Mouse (Mus musculus) limb, embryonic 10.5 days (tissue): ENCODE results near the gene Cd3eap. TPM values are rescaled to one million over a fixed set of nuclear protein-coding genes. Genes with fewer than 3 reads are reported as not detected.

Experiments used
- DNase-seq: peaks from one replicate; pipeline ENCODE4 v3.0.0-alpha.2; 2017; ENCODE audit warnings: low spot score
- H3K27ac ChIP-seq: fragments of 300-500 bp; sonication (generic); 2 replicates; pipeline ENCODE4 v1.5.1; 2016; ENCODE audit warnings: mild to moderate bottlenecking
- H3K27me3 ChIP-seq: fragments of 300-500 bp; sonication (generic); 2 replicates; pipeline ENCODE4 v1.6.1; 2016; ENCODE audit warnings: low read depth, mild to moderate bottlenecking; ENCODE audit not compliant: poor library complexity, severe bottlenecking
- H3K36me3 ChIP-seq: fragments of 300-500 bp; sonication (generic); 2 replicates; pipeline ENCODE4 v1.6.1; 2016; ENCODE audit warnings: mild to moderate bottlenecking, moderate library complexity
- H3K4me1 ChIP-seq: fragments of 300-500 bp; sonication (generic); 2 replicates; pipeline ENCODE4 v1.6.1; 2016
- H3K4me3 ChIP-seq: fragments of 300-500 bp; sonication (generic); 2 replicates; pipeline ENCODE4 v1.5.1; 2016; ENCODE audit warnings: mild to moderate bottlenecking, moderate library complexity
- H3K9me3 ChIP-seq: fragments of 300-500 bp; sonication (generic); replicated peaks from 2 replicates; pipeline ENCODE4 v1.6.1; 2016; ENCODE audit warnings: mild to moderate bottlenecking
- WGBS: fragments of 180-500 bp; shearing (Covaris S2); methylation state at CpG from one replicate; pipeline ENCODE4 v1.1.7; 2016; 5-methylcytosine and 5-hydroxymethylcytosine counted together
- microRNA counts: library from miRNA; unstranded; fragments of <30 nt; microRNA quantifications from one replicate; lab custom pipeline; 2017
- microRNA-seq: library from miRNA; unstranded; fragments of <30 nt; microRNA quantifications from one replicate; pipeline ENCODE4, GENCODE M21; 2017
- polyA plus RNA-seq: library from polyadenylated mRNA; unstranded; fragments of >200 nt; fragmentation: Nextera tagmentation; extraction: Ambion mirVana; gene quantifications from 2 replicates; pipeline ENCODE4 v1.2.1, GENCODE M21; 2016

The Cd3eap gene
- polyA plus RNA-seq, 1 experiment from 2014 or later = 28.3 TPM

GRCm38 (mm10) chr7:19309884-19310641 is 49.2 kb downstream of the Cd3eap start, which contains the start of gene Fosb:
Fosb (minus strand) TSS chr7:19310051.
- H3K9me3 ChIP-seq = no peaks in the 10 kb centered on the region
- peaks cover 32% of the 10 kb centered on the region for H3K4me1 ChIP-seq
- DNase-seq = peak; percentile 94
- peak within 1 kb of the TSS; percentile 70 for H3K4me3 ChIP-seq
- under 1% methylated on average over 49 of the region's 49 CpGs for WGBS
- no peaks in the 10 kb centered on the region for H3K36me3 ChIP-seq
- peaks cover 47% of the 10 kb centered on the region for H3K27me3 ChIP-seq
- H3K27ac ChIP-seq = peak within 1 kb of the TSS; percentile 56

GRCm38 (mm10) chr7:19309278-19309883 is 49.9 kb downstream of the Cd3eap start:
- WGBS = 1% methylated on average over 48 of the region's 48 CpGs
- H3K9me3 ChIP-seq = no peaks in the 10 kb centered on the region
- H3K27ac ChIP-seq = no peak overlapping the region
- peaks cover 52% of the 10 kb centered on the region for H3K27me3 ChIP-seq
- H3K4me1 ChIP-seq = peaks cover 39% of the 10 kb centered on the region
- peak overlapping the region; percentile 70 for H3K4me3 ChIP-seq
- peak; percentile 57 for DNase-seq
- H3K36me3 ChIP-seq = no peaks in the 10 kb centered on the region

DNA sequence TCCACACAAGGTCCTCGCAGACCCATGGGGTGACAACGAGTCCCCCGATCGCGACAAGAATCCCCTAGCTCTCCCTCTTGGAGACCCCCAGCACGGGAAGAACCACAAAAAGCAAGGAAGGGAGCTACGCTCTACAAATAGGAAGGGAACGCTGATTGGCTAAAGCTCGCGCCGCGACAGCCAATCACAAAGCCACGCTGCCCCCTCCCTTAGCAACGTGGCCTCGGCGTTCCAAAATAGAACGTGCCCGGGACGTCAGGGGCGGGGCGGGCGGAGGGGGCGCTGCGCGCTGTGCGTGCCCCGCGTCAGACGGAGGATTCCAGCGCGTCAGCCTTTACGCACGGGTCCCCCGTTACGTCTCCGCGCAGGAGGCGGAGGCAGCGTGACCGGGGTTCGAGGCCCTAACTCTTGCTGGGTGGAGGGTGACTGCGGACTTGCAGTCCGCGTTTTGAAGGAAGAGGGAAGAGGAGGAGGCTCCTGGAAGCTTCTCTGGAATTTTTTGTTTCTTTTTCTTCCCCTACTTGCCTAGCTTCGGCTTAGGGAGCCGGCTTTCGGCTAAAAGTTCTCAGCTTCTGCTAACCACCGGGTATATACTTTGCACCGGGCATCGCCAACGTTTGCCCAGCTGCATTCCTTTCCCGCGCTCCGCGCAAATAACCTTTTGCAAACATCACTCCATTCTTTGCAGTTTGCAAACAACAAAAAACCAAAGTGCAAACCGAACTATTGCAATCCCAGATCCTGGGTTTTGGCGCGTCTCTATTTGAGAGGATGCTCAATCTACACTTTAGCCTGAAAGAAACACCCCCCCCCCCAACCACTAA is 50.6 kb downstream of the Cd3eap start:
- Histone ChIP-seq H3K9me3 (no peaks in the 10 kb centered on the region), H3K4me1 (peaks cover 46% of the 10 kb centered on the region), H3K36me3 (no peaks in the 10 kb centered on the region), H3K4me3 (peak overlapping the region; percentile 70), H3K27me3 (peaks cover 59% of the 10 kb centered on the region), H3K27ac (peak overlapping the region; percentile 68)
- under 1% methylated on average over 58 of the region's 58 CpGs for WGBS
- DNase-seq = peak; percentile 98

DNA sequence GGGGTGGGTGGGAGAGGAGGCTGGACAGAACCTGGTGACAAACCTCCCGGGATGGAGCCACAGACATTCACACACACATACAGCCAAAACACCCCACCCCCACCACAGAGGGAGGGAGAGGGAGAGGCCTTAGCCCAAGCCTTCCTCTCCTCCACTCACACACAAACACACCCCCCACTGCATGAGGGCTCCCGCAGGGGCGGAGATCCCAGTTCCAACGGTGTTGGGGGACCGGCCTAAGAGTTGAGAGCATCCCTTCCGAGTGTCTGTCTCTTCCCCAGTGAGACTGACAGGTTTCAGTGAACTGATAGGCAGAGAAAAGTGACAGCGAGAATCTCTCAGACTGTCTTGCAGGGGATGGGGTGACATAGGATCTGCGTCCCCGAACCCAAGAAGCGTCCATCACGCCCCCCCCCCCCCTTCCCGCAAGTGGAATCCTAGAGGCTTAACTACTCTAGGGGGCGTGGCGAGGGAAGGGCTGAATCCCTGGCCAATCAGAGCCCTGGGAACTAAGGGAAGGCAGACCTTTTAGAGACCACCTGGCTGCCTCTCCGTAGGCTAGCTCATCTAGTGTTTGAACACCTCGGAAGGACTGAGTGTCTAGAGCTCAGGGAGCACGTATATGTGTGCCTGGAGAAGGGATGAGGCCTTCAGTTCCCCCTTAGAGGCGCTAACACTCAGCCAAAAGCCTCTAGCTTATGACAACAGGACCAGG is 51.4 kb downstream of the Cd3eap start:
- WGBS = 2% methylated on average over 18 of the region's 18 CpGs
- DNase-seq = peak; percentile 65
- peak overlapping the region; percentile 68 for H3K27ac ChIP-seq

DNA sequence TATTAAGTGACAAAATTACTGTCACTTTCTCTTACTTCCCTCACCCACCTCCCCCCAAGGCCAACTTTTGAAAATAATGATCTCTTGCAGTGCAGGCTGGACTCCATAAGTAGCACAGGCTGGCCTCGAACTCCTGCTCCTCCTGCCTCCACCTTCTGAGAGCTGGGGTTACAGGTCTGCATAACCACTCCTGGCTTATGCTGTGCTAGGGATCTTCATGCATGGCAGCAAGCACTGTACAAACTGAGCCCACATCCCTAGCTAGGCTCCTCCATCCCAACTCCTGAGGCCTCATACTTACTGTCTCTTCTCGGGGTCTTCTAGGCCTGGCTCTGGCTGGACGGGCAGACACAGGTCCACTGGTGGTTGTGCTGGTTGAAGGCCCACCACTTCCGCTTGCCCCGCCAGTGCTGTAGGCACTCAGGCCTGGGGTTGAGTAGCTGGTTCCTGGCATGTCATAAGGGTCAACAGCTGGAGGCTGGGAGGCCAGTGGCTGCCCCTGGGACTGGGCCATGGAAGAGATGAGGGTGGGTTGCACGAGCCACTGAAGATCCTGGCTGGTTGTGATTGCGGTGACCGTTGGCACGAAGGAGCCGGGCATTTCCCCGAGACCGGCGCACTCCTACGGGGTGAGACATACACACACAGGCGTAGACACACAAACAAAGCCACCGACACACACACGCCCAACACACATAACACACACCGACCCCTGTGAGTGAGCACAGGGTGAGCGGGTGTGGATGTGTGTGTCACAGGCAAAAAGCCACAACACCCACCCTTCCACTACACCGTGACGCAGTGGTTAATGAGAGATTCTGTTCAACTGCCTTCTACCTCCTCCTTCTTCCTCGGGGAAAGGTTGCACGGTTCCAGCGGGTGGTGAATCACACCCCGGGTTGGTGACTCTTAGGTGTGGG is 52.2 kb downstream of the Cd3eap start:
- Histone ChIP-seq H3K4me3 (no peak overlapping the region), H3K9me3 (no peaks in the 10 kb centered on the region), H3K27me3 (peaks cover 69% of the 10 kb centered on the region), H3K4me1 (peaks cover 49% of the 10 kb centered on the region), H3K27ac (no peak overlapping the region), H3K36me3 (no peaks in the 10 kb centered on the region)
- WGBS = 70% methylated on average over 25 of the region's 25 CpGs
- DNase-seq = no peak

More for the DNA sequence above, 51.4 kb downstream of the Cd3eap start:
- no peaks in the 10 kb centered on the region for H3K9me3 ChIP-seq
- H3K4me3 ChIP-seq = peak overlapping the region; percentile 70
- H3K36me3 ChIP-seq = no peaks in the 10 kb centered on the region
- H3K27me3 ChIP-seq = peaks cover 63% of the 10 kb centered on the region
- peaks cover 49% of the 10 kb centered on the region for H3K4me1 ChIP-seq

MicroRNAs encoded within 50 kb of the gene (microRNA counts, 519-probe panel; counts per million panel counts)
- 684 counts per million, percentile 72 among the panel's probes with 10 or more counts for microRNA mmu-miR-343 (lab: Ali Mortazavi, UCI)

Small RNA genes lying within 50 kb of the gene (microRNA-seq; reads per million reads assigned to microRNA genes)
- not detected for gene Mir343

Other genes with a start within 250 kb of the Cd3eap start
- 1.1 and 2.2 TPM in 2 replicates for gene Gm4969, start 241.1 kb downstream of the Cd3eap start, polyA plus RNA-seq
- gene Fbxo46, start 239.6 kb downstream of the Cd3eap start, polyA plus RNA-seq = 15.2 and 19.6 TPM in 2 replicates
- gene Qpctl, start 210.2 kb downstream of the Cd3eap start, polyA plus RNA-seq = 12.5 and 14.4 TPM in 2 replicates
- gene Snrpd2, start 209.8 kb downstream of the Cd3eap start, polyA plus RNA-seq = 176 and 199 TPM in 2 replicates
- 0.06 and 0.09 TPM in 2 replicates for gene Gipr, start 193.4 kb downstream of the Cd3eap start, polyA plus RNA-seq
- 3.2 and 6.4 TPM in 2 replicates for gene Eml2, start 183.1 kb downstream of the Cd3eap start, polyA plus RNA-seq
- gene Gpr4, start 146.9 kb downstream of the Cd3eap start, polyA plus RNA-seq = 6.5 and 8.5 TPM in 2 replicates
- 45.7 and 48.7 TPM in 2 replicates for gene Opa3, start 131.1 kb downstream of the Cd3eap start, polyA plus RNA-seq
- 68.1 and 75.7 TPM in 2 replicates for gene Vasp, start 87.7 kb downstream of the Cd3eap start, polyA plus RNA-seq
- gene Ppm1n, start 79.4 kb downstream of the Cd3eap start, polyA plus RNA-seq = 0.16 and 0.39 TPM in 2 replicates
- gene Rtn2, start 76.9 kb downstream of the Cd3eap start, polyA plus RNA-seq = 5.5 and 5.6 TPM in 2 replicates
- 0.04 and 0.11 TPM in 2 replicates for gene Fosb, start 49.4 kb downstream of the Cd3eap start, polyA plus RNA-seq
- gene Ercc1, start 14.7 kb downstream of the Cd3eap start, polyA plus RNA-seq = 97.8 and 101 TPM in 2 replicates
- 6.5 and 7.0 TPM in 2 replicates for gene Ppp1r13l, start 266 bp upstream of the Cd3eap start, polyA plus RNA-seq
- gene Ercc2, start 22.5 kb upstream of the Cd3eap start, polyA plus RNA-seq = 25.6 and 26.6 TPM in 2 replicates
- gene Klc3, start 44.6 kb upstream of the Cd3eap start, polyA plus RNA-seq = 3.3 and 4.4 TPM in 2 replicates
- not detected in 2 replicates for gene Ckm, start 45.3 kb upstream of the Cd3eap start, polyA plus RNA-seq
- 7.6 and 8.0 TPM in 2 replicates for gene Mark4, start 99.3 kb upstream of the Cd3eap start, polyA plus RNA-seq
- 1.2 and 1.7 TPM in 2 replicates for gene Exoc3l2, start 103.8 kb upstream of the Cd3eap start, polyA plus RNA-seq
- gene Bloc1s3, start 148.9 kb upstream of the Cd3eap start, polyA plus RNA-seq = 2.3 and 2.4 TPM in 2 replicates
- 74.0 and 90.5 TPM in 2 replicates for gene Trappc6a, start 148.9 kb upstream of the Cd3eap start, polyA plus RNA-seq
- 0.10 and 0.11 TPM in 2 replicates for gene Nkpd1, start 158.4 kb upstream of the Cd3eap start, polyA plus RNA-seq
- gene Ppp1r37, start 203.6 kb upstream of the Cd3eap start, polyA plus RNA-seq = 25.9 and 27.2 TPM in 2 replicates
- 0.71 and 0.93 TPM in 2 replicates for gene Zfp296, start 217.8 kb upstream of the Cd3eap start, polyA plus RNA-seq
- 196 and 201 TPM in 2 replicates for gene Gemin7, start 218.1 kb upstream of the Cd3eap start, polyA plus RNA-seq
- gene Clasrp, start 245.0 kb upstream of the Cd3eap start, polyA plus RNA-seq = 59.0 and 63.4 TPM in 2 replicates